Mouse (Mus musculus): ENCODE measurements around the gene A930004D18Rik.

The A930004D18Rik gene

GRCm38 (mm10) chr2:18037491-18037890 is at the start of gene A930004D18Rik:
Gene A930004D18Rik (minus strand): TSS chr2:18037737.
- DNase-seq (ENCODE audit: low spot score in 2 of 2), result no peak

GRCm38 (mm10) chr2:18080182-18080860 is 42.8 kb upstream of the A930004D18Rik start:
- DNase-seq (ENCODE audit: low spot score in 2 of 2), result no peak

- DNase-seq (ENCODE audit: low spot score in 2 of 2), result no peak
These were observed 34.4 kb upstream of the A930004D18Rik start for GRCm38 (mm10) chr2:18071947-18072346.

- DNase-seq (ENCODE audit: low spot score in 2 of 2), result no peak
These were observed 30.7 kb upstream of the A930004D18Rik start for GRCm38 (mm10) chr2:18068071-18068796.

DNA sequence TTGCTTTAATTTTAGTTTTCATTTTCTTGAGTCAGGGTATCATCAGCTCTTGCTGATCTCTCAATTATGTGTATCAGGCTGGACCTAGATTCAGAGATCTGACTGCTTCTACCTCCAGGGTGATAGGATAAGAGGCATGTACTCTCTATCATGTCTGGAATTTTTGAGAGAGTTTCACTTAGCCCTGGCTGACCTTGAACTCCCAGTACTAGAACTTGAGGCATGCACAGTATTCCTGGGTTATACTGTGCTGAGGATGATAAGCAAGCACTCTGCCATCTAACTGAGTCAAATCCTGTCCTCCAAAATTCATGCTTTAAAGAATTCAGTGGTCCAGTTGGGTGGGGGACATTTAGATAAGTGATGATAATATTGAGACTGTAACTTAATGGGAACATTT is 28.9 kb upstream of the A930004D18Rik start:
- DNase-seq (ENCODE audit: low spot score in 2 of 2), result no peak

GRCm38 (mm10) chr2:18065708-18066030 is 28.1 kb upstream of the A930004D18Rik start:
- DNase-seq (ENCODE audit: low spot score in 2 of 2), result no peak

DNA sequence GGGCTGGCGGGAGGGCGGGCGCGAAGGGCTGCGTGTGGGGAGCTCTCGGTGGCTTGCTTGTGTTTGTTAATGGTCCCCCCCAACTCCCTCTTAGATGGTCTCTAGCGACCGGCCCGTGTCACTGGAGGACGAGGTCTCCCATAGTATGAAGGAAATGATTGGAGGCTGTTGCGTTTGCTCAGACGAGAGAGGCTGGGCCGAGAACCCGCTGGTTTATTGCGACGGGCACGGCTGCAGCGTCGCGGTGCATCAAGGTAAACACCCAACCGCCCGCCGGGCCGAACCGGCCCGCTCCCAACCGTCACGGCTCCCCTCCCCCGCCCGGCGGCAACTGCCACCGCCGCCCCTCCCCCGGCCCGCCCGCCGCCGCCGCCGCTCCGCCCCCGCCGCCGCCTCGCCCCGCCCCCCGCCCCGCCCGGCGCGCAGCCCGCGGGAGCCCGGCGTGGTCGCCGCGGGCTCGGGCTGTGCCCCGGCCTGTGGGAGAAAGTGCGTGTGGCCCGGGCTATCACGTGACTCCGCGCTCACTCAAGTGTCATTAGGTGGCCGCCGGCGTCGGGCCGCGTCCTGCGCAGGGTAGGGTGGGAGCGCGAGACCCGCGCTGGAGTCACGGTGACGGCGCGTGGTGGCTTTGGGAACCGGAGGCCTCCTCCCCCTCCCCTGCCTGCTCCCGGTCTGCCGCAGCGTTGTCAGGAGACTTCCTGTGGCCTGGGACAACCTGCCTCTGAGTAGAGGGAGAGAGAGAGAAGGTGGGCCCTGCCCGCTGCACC is 27.6 kb upstream of the A930004D18Rik start:
- peak; percentile 66 to 71 for DNase-seq (ENCODE audit: low spot score in 2 of 2)

- DNase-seq (ENCODE audit: low spot score in 2 of 2), result peak; percentile 93 to 94
These were observed 26.9 kb upstream of the A930004D18Rik start for GRCm38 (mm10) chr2:18064356-18064858.

- DNase-seq (ENCODE audit: low spot score in 2 of 2), result peak; percentile 51 to 62
These were observed 26.3 kb upstream of the A930004D18Rik start for GRCm38 (mm10) chr2:18063763-18064251.

GRCm38 (mm10) chr2:18060396-18060795 is 22.9 kb upstream of the A930004D18Rik start:
- no peak for DNase-seq (ENCODE audit: low spot score in 2 of 2)

DNA sequence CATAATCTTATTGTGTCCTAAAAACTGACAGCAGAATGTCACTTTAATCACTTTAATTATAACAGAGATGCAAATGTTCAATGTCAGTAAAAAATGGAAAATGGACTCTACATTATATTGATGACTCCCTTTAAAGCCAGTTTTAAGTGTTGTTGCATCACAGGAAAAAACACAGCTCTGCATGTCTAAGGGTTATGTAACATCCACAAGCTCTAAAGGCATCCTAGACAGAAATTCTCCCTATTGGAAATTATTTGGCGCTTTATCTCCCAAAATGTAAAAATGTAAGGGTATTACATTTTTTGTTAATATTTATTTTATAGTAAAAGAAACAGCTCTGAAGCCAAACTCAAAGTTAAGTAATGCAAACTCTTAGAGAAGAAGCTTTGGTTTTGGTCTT is 22.4 kb upstream of the A930004D18Rik start:
- DNase-seq (ENCODE audit: low spot score in 2 of 2), result no peak

DNA sequence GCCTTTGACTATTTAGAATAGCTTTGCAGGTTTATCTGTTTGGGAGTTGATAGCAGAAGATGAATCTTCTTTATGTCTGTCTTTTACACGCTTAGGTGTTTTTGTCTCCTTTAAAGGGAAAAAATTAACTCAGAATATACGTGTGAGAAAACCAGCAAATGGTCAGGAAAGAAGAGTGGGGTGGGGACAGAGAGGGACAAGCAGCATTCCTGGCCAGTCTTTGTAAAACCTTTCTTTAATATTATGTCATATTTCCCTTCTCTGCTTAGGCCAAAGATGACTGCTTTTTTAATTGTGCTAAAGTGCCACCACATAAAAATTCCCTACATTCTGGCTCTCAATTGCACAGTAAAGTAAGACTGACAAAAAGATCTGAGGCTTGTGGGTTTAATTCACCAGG is 21.5 kb upstream of the A930004D18Rik start:
- no peak for DNase-seq (ENCODE audit: low spot score in 2 of 2)

DNA sequence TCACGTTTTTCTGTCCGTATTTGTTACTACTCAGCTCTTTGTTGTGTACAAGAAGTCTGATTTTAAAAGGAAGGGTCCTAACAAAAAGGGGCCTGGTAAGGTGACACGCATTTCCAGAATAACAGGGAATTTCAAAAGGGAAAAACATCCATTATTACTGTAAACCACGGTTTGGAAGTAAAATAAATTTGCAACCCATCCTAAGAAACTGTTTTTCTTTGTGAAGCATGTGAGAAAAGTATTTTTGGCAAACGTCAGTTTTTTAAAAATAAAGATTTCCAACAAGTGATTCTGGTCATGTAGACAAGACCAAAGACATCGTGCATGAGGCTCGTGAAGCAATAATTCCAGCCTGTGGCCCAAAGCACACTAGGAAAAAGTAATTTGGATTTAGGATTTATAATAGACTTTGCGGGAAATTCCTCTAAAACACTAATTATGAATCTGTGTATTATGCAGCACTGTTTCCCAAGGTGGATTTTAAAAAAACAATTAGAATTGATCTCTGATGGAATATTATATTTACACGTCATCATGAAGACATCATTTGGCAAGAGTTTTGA is 20.7 kb upstream of the A930004D18Rik start:
- DNase-seq (ENCODE audit: low spot score in 2 of 2), result no peak

DNA sequence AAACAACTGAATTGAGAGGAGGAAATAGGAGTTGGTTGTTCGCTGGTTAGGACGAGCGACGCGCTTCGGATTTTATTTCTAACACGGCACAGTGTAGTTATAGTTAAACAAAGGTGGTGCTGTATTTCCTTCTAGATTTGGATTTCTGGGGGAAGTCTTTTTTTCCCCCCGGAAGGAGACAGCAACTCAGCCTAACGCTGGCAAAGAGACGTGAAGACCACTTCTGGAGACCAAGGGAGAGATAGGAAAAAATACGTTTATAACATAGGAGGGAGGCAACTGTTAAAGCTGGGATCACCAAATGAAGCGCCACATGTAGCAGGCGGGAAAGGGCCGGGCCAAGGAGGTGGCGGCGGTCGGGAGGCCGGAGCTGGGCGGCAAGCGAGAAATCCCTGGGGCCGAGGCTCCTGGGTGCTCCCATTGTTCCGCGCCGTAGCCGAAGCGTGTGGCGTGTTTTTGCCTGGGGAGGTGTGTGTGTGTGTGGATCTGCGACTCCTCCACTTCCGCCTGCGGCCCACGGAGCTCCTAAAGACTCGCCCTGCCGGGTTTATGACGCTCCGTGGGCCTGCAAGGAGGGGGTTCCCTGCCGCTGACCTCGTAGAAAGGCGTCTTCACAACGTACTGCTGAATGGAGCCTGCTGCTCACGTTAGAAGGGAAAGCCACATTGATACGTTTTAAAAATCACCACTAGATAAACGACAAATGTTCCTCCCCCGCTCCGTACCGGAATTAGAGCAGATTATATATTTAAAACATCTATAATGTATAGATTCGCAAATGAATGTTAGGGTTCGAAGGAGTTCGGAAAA is 20.0 kb upstream of the A930004D18Rik start:
- DNase-seq (ENCODE audit: low spot score in 2 of 2), result peak; percentile 69 to 73

DNA sequence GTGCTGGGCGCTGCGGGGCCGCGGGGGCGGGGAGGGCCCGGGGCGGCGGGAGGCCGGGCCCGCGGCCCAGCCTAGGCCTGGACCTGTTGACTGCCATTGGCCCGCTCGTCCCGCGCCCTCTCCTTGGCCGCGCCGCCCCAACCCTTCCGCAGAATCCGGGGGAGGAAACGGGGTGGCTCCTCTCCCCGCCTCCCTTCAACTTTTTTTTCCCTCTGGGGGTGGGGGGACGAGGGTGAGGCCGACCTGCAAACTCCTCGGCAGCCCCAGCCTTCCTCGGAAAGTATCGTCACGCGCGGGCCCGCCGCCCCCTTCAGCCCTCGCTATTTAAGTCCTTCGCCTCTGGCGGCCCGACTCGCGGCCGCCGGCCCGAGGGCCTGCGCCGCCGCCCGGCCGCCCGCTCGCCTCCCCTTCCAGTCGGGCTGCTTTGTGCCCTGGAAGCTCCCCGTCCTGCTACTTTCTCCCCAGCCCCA is 19.3 kb upstream of the A930004D18Rik start:
- peak; percentile 96 for DNase-seq (ENCODE audit: low spot score in 2 of 2)

DNA sequence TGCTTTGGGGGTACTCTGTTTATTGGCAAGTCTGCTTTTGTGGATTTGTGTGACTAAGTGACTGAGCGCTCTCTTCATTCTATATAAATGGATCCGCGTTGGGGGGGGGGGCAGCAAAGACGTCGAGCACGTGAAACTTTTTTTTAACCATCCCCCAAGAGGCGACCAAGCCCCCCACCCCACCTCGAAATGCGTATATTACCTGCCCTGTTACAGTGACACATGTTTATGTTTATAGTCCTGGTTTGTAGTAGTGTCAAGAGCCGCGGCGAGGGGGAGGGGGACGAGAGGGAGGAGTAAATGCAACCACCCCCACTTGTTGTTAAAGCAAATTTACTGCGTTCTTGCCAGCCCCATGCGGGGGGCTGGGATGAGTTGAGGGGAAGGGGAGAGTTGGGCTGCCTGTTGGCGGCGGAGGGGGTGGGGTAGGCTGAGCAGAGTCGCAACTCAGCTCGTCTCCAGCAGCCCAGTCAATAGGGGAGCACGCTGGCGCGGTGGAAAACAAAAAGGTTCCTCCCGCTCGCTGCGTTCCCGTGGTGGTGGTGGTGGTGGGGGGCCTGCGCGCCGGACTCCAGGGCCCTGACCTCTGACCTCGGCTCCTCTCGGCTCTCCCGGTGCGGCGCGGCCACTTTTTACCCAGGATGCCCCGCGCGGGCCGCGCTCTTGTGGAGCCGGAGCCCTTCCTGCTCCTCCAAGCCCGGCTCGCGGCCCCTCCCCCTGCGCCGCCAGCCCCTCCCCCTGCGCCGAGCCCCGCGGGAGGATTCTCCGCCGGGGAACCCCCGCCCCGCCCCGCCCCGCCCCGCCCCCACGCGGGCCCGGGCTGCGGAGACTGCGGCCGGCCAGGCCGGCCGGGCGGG is 18.6 kb upstream of the A930004D18Rik start:
- peak; percentile 93 to 95 for DNase-seq (ENCODE audit: low spot score in 2 of 2)

DNA sequence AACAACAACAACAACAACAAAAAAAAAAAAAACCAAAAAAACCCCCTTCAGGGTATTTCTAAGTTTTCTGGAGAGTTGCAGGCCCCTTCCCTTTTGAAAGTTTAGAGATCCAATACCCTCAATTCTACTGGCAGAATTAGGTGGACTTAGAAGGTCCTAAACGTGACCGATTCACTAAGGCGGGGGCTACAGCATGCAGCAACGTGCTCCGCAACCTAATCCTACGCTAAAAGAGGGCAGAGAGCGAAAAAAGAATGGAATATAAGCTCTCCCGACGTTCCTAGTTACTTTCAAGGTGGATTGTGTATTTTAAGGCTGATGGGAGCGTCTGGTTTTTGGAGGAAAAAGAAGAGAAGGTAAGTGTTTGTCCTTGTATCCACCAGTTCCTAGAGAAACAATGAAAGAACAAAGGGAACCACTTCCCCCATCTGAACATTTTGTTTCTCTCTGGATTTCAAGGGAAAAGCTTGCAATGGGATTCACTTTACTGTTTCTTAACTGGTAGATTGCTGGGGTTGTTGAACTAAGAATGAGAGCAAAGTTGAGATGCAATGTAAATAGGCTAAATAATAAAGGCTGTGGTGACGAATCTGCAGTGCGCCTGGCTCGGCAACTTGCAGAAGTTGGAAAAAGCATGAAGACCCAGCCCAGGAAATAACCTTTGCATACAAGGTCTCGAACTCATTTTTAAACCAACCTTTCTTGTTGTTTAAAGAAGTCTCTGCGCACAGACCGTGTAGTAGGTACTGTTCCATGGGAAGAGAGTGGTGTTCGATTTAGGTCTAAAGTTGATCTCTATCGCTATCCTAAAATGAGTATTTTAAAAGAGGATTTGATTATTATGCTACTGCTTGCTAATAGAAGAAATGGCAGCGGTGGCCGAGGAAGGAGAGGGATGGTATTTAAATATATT is 17.7 kb upstream of the A930004D18Rik start, which contains the start of gene Mllt10:
TSS of gene Mllt10 (plus strand) at position 222 of the 913 bp plus-strand sequence.
- peak; percentile 59 to 68 for DNase-seq (ENCODE audit: low spot score in 2 of 2)

GRCm38 (mm10) chr2:18053951-18054530 is 16.5 kb upstream of the A930004D18Rik start:
- DNase-seq (ENCODE audit: low spot score in 2 of 2), result no peak

Data from spleen, postnatal 36 days (tissue).